Mouse (Mus musculus) C2C12 (cell line): ENCODE measurements around the gene Kbtbd12. TPM values are rescaled to one million over a fixed set of nuclear protein-coding genes. Genes with fewer than 3 reads are reported as not detected.

Experiments used
- H3K27me3 ChIP-seq: one replicate; pipeline ENCODE4 v1.6.1; 2011; ENCODE audit not compliant: control insufficient read depth, insufficient read depth, insufficient read length
- H3K36me3 ChIP-seq: one replicate; pipeline ENCODE4 v1.6.1; 2011; ENCODE audit not compliant: control insufficient read depth, insufficient read depth
- H3K4me3 ChIP-seq: one replicate; pipeline ENCODE4 v1.5.1; 2011; ENCODE audit warnings: mild to moderate bottlenecking, control low read depth; ENCODE audit not compliant: poor library complexity, insufficient read depth, severe bottlenecking
- H3K79me2 ChIP-seq: one replicate; pipeline ENCODE4 v1.6.1; 2011; ENCODE audit not compliant: control insufficient read depth, insufficient read depth
- H3K79me3 ChIP-seq: one replicate; pipeline ENCODE4 v1.6.1; 2011; ENCODE audit warnings: low read depth, control low read depth
- H3ac ChIP-seq: one replicate; pipeline ENCODE3; 2011; ENCODE audit warnings: low read depth; ENCODE audit not compliant: control insufficient read depth, insufficient read length
- CEBPB ChIP-seq: IDR thresholded peaks from one replicate; pipeline ENCODE4 v1.6.1; 2011; ENCODE audit warnings: low read depth, mild to moderate bottlenecking, control low read depth, moderate library complexity
- CTCF ChIP-seq: IDR thresholded peaks from one replicate; pipeline ENCODE4 v1.5.1; 2011; ENCODE audit not compliant: control insufficient read depth, insufficient read depth, insufficient read length
- FOSL1 ChIP-seq: IDR thresholded peaks from one replicate; pipeline ENCODE4 v1.8.0; 2011; ENCODE audit warnings: mild to moderate bottlenecking, low read length; ENCODE audit not compliant: poor library complexity, insufficient read depth, severe bottlenecking
- MAX ChIP-seq: IDR thresholded peaks from one replicate; pipeline ENCODE4 v1.6.1; 2011; ENCODE audit warnings: mild to moderate bottlenecking, control low read depth
- MYOD1 ChIP-seq: IDR thresholded peaks from one replicate; pipeline ENCODE4 v1.6.1; 2011; ENCODE audit warnings: low read depth; ENCODE audit not compliant: control insufficient read depth, insufficient read length
- MYOG ChIP-seq: IDR thresholded peaks from one replicate; pipeline ENCODE4 v1.6.1; 2011; ENCODE audit not compliant: control insufficient read depth, insufficient read length; ENCODE audit errors: extremely low read depth
- USF1 ChIP-seq: IDR thresholded peaks from one replicate; pipeline ENCODE4 v1.6.1; 2011; ENCODE audit warnings: low read depth, mild to moderate bottlenecking, control low read depth, moderate library complexity
- polyA plus RNA-seq: library from polyadenylated mRNA; unstranded; fragments of >200 nt; fragmentation: generic; extraction: Trizol; gene quantifications from one replicate; pipeline ENCODE4 v1.2.1, GENCODE M21; 2012; ENCODE audit warnings: missing spikeins

Kbtbd12 gene
- polyA plus RNA-seq, 1 experiment: 1.6 TPM

- no peaks in the 10 kb centered on the region for H3K27me3 ChIP-seq
- TF ChIP-seq CTCF: no peak
- no peak for TF ChIP-seq MYOG
- no peak for TF ChIP-seq MAX
- TF ChIP-seq FOSL1: no peak
- no peaks in the 10 kb centered on the region for H3K79me3 ChIP-seq
- no peaks in the 10 kb centered on the region for H3K79me2 ChIP-seq
- H3K36me3 ChIP-seq: no peaks in the 10 kb centered on the region
- H3ac ChIP-seq: no peak overlapping the region
- H3K4me3 ChIP-seq: no peak overlapping the region
Measured at GRCm38 (mm10) chr6:88675815-88676214, 38.1 kb upstream of the Kbtbd12 start.

GRCm38 (mm10) chr6:88662284-88662683 is 24.5 kb upstream of the Kbtbd12 start:
- no peaks in the 10 kb centered on the region for H3K36me3 ChIP-seq
- no peak overlapping the region for H3K4me3 ChIP-seq
- no peaks in the 10 kb centered on the region for H3K79me2 ChIP-seq
- H3ac ChIP-seq: no peak overlapping the region
- TF ChIP-seq USF1 (no peak), CTCF (no peak), CEBPB (no peak), MAX (no peak), FOSL1 (no peak), MYOG (no peak), MYOD1 (no peak)
- H3K27me3 ChIP-seq: no peaks in the 10 kb centered on the region
- H3K79me3 ChIP-seq: no peaks in the 10 kb centered on the region

DNA sequence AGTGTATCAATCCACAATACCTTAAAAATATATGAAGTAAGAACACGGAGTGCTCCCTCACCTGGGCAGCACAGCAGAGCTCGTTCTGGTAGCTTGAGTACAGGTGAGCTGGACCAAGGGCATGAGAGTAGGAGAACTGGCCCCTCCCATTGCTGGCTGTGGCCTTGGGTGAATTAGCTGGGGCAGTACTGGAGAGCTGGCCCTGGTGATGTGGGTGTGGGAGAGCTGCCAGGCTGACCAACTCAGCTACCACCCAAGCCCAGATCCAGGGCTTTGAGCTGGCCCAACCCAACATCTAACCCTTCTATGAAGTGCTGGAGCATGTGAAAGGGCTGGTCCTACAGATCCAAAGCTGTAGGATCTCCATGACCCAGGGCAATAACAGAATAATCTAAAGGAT is 23.9 kb upstream of the Kbtbd12 start:
- no peak overlapping the region for H3K4me3 ChIP-seq
- H3K36me3 ChIP-seq: no peaks in the 10 kb centered on the region
- TF ChIP-seq MYOG (no peak), FOSL1 (no peak), USF1 (no peak), MAX (no peak)
- no peak overlapping the region for H3ac ChIP-seq
- H3K79me3 ChIP-seq: no peaks in the 10 kb centered on the region
- no peaks in the 10 kb centered on the region for H3K79me2 ChIP-seq
- H3K27me3 ChIP-seq: no peaks in the 10 kb centered on the region

DNA sequence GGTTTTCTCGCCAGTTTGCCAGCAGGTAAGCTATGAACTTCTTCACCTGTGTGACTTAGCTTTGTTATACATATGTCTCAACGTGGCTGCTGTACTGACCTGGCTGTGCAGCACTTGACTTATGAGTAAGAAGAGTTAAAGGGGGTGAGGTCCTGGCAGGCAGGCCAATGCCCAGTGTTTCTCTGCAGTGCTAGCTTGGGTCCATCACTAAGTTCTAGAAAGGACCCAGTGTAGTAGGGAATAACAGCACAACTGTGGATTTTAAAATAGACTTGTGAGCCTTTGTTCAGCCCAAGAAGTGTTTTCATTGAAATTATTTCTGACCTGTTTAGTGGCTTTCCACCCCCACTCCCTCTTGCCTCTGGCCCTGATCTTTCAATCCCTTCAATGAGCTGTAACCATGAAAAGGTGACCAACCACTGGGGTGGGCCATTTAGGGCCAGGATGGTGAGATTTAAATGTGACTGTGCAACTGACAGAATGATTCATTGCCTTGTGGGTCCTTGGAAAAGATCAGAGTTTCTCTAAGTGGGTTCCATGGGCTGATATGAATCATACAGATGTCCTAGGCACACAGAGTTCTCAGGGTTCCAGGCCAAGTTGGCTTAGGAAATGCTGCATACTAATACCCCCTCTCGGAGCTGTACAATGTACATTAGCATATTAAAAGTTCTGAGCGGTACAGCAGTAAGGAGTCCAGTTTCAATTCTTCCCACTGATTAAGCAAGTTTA is 10.0 kb upstream of the Kbtbd12 start:
- no peaks in the 10 kb centered on the region for H3K27me3 ChIP-seq
- H3K36me3 ChIP-seq: no peaks in the 10 kb centered on the region
- no peak overlapping the region for H3ac ChIP-seq
- no peak for TF ChIP-seq USF1
- TF ChIP-seq FOSL1: no peak
- no peak for TF ChIP-seq CEBPB
- no peak for TF ChIP-seq MAX
- TF ChIP-seq CTCF: no peak
- H3K79me2 ChIP-seq: no peaks in the 10 kb centered on the region
- H3K79me3 ChIP-seq: no peaks in the 10 kb centered on the region
- H3K4me3 ChIP-seq: no peak overlapping the region

GRCm38 (mm10) chr6:88644786-88645185 is 7.0 kb upstream of the Kbtbd12 start:
- no peaks in the 10 kb centered on the region for H3K36me3 ChIP-seq
- H3K79me2 ChIP-seq: no peaks in the 10 kb centered on the region
- H3K79me3 ChIP-seq: no peaks in the 10 kb centered on the region
- H3ac ChIP-seq: no peak overlapping the region
- H3K4me3 ChIP-seq: no peak overlapping the region
- TF ChIP-seq MYOG (no peak), MYOD1 (no peak), FOSL1 (no peak), MAX (no peak), USF1 (no peak), CEBPB (no peak), CTCF (no peak)
- no peaks in the 10 kb centered on the region for H3K27me3 ChIP-seq

GRCm38 (mm10) chr6:88641346-88641920 is 3.7 kb upstream of the Kbtbd12 start:
- no peaks in the 10 kb centered on the region for H3K79me3 ChIP-seq
- TF ChIP-seq MYOD1 (no peak), FOSL1 (no peak), USF1 (no peak), CEBPB (no peak), CTCF (no peak), MAX (no peak), MYOG (no peak)
- H3K79me2 ChIP-seq: no peaks in the 10 kb centered on the region

More at GRCm38 (mm10) chr6:88641346-88641920, 3.7 kb upstream of the Kbtbd12 start:
- no peak overlapping the region for H3ac ChIP-seq
- H3K36me3 ChIP-seq: no peaks in the 10 kb centered on the region
- H3K27me3 ChIP-seq: no peaks in the 10 kb centered on the region
- no peak overlapping the region for H3K4me3 ChIP-seq
